Mouse (Mus musculus) E14TG2a.4 (cell line): ENCODE results near the gene Arhgap30.

Experiments used
- CTCF ChIP-seq: conservative IDR thresholded peaks from 2 replicates; pipeline ENCODE4 v1.5.1; 2014; ENCODE audit warnings: low read length
- NANOG ChIP-seq: IDR thresholded peaks from 2 replicates; pipeline ENCODE4 v1.6.1; 2014; ENCODE audit warnings: borderline replicate concordance, low read length, mixed read lengths
- POU5F1 ChIP-seq: IDR thresholded peaks from 2 replicates; pipeline ENCODE4 v1.6.1; 2014; ENCODE audit warnings: low read length, borderline replicate concordance

GRCm38 (mm10) chr1:171385171-171385570 lies 3.6 kb upstream of the Arhgap30 start:
- TF ChIP-seq CTCF (peak; percentile 29), POU5F1 (no peak), NANOG (no peak)
